Mouse (Mus musculus) layer of hippocampus, adult 2 months (tissue): ENCODE results near the gene Pbx3. TPM values are rescaled to one million over a fixed set of nuclear protein-coding genes. Genes with fewer than 3 reads are reported as not detected.

Source experiments
- DNase-seq, 2 experiments: peaks; one replicate each; pipeline ENCODE4 v3.0.0; 2022; ENCODE audit warnings: low spot score in 2 of 2
- H3K27ac ChIP-seq: fragments of 200-600 bp; 2 replicates; pipeline ENCODE4 v1.8.1; 2022
- H3K4me3 ChIP-seq: fragments of 200-600 bp; 2 replicates; pipeline ENCODE4 v1.8.1; 2022; ENCODE audit warnings: mild to moderate bottlenecking
- CTCF ChIP-seq: fragments of 200-600 bp; conservative IDR thresholded peaks from 2 replicates; pipeline ENCODE4 v1.8.1; 2022; ENCODE audit warnings: antibody characterized with exemption, mild to moderate bottlenecking, moderate library complexity
- total RNA-seq, 2 experiments: library from RNA; stranded (reverse); gene quantifications; 2 replicates each; pipeline ENCODE4 v1.2.3; 2021

Pbx3 gene
- total RNA-seq, 2 experiments from 2014 or later, result 7.0 TPM

- Histone ChIP-seq H3K4me3 (no peak overlapping the region), H3K27ac (no peak overlapping the region)
- no peak for DNase-seq
- TF ChIP-seq CTCF, result no peak
These were observed 185.6 kb downstream of the Pbx3 start for GRCm38 (mm10) chr2:34187366-34187765.

DNA sequence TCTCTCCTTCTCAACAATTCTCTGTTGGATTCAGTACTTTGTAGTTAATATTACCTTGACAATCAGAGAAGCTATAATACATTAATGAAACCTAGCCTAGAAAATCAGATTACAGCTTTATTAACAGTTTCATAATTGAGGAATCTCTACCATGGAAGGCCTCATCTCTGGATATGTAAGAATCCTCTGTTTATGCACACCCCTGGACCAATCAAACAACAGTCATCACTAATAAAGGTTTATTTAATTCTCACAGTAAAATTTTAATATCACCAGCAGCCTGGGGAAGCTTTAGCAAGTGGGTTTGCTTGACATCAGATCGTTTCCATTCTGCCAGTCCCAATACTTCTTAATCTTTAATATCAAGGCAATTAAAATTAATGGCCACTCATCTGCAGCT lies 191.3 kb downstream of the Pbx3 start:
- no peak overlapping the region for H3K4me3 ChIP-seq
- no peak for TF ChIP-seq CTCF
- H3K27ac ChIP-seq, result no peak overlapping the region
- no peak for DNase-seq

DNA sequence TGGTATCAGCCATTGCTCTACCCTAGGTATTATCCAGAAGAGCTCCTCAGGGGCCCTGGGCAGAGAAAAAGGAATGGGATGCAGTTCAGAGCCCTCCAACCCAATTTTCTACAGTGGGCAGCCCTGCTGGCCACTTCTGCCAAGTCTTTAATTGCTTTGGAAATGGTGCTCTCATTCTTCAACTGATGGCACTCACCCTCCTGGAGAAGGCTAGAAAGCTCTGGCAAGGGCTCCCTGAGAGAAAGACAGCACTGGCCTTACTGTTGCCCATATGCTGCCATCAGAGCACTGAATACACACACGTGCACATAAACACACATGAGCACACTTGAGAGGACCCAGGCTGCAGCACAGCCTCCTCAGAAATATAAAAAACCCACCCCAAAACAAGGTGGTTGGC lies 193.6 kb downstream of the Pbx3 start:
- H3K4me3 ChIP-seq, result no peak overlapping the region
- no peak overlapping the region for H3K27ac ChIP-seq
- no peak for TF ChIP-seq CTCF
- DNase-seq, result no peak

GRCm38 (mm10) chr2:34178653-34179052 lies 194.3 kb downstream of the Pbx3 start:
- no peak for DNase-seq
- Histone ChIP-seq H3K27ac (no peak overlapping the region), H3K4me3 (no peak overlapping the region)
- TF ChIP-seq CTCF, result no peak

DNA sequence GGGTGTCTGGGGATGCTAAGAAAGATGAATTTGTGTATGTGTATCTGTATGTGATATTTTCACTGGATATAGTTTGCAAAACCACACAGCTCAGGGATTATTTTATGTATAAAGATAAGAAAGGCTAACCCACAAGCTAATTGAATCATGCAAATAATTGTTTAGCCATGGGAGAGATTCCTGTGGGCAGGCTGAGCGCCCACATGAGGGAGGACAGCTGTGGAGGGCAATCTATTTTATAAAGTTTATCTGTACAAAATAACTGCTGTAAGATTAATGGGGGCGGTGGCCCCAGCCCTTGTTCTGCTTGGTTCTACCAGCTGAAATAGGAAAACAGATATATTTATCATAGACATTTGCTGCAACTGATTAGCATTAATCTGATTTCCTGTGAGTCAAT lies 202.5 kb downstream of the Pbx3 start:
- Histone ChIP-seq H3K4me3 (no peak overlapping the region), H3K27ac (no peak overlapping the region)
- TF ChIP-seq CTCF, result no peak
- no peak for DNase-seq

- no peak for TF ChIP-seq CTCF
- no peak overlapping the region for H3K4me3 ChIP-seq
- no peak for DNase-seq
- no peak overlapping the region for H3K27ac ChIP-seq
These were observed 203.3 kb downstream of the Pbx3 start for GRCm38 (mm10) chr2:34169626-34170025.

GRCm38 (mm10) chr2:34168191-34168590 lies 204.8 kb downstream of the Pbx3 start:
- TF ChIP-seq CTCF, result no peak
- Histone ChIP-seq H3K27ac (no peak overlapping the region), H3K4me3 (no peak overlapping the region)
- no peak for DNase-seq

- no peak for DNase-seq
- H3K4me3 ChIP-seq, result no peak overlapping the region
- no peak for TF ChIP-seq CTCF
These were observed 210.5 kb downstream of the Pbx3 start for GRCm38 (mm10) chr2:34162484-34162883.

DNA sequence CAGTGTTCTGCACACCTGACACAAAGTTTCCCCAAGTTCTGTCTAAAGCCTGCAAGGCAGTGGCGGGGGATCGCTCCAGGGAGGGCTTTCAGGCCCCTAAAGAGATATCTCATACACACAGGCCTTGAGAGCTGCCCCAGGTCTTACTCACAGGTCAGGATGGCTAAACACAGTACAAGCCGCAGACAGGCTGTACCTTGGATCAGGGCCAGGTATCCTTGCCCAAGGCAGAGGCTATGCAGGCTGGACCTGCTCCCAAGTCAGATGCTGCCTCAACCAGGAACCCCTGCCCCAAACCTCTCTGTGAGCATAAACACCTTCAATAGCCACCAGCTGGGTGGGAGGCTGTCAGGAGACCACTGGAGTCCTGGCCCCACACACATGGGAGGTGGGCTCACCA lies 215.2 kb downstream of the Pbx3 start:
- no peak overlapping the region for H3K27ac ChIP-seq
- no peak for DNase-seq
- no peak for TF ChIP-seq CTCF
- H3K4me3 ChIP-seq, result no peak overlapping the region

More at GRCm38 (mm10) chr2:34162484-34162883, 210.5 kb downstream of the Pbx3 start:
- H3K27ac ChIP-seq, result no peak overlapping the region

- TF ChIP-seq CTCF, result no peak
- H3K4me3 ChIP-seq, result no peak overlapping the region
- no peak for DNase-seq
- H3K27ac ChIP-seq, result no peak overlapping the region
These were observed 218.1 kb downstream of the Pbx3 start for GRCm38 (mm10) chr2:34154833-34155232.

GRCm38 (mm10) chr2:34153336-34153735 lies 219.6 kb downstream of the Pbx3 start:
- Histone ChIP-seq H3K27ac (no peak overlapping the region), H3K4me3 (no peak overlapping the region)
- DNase-seq, result no peak
- no peak for TF ChIP-seq CTCF

DNA sequence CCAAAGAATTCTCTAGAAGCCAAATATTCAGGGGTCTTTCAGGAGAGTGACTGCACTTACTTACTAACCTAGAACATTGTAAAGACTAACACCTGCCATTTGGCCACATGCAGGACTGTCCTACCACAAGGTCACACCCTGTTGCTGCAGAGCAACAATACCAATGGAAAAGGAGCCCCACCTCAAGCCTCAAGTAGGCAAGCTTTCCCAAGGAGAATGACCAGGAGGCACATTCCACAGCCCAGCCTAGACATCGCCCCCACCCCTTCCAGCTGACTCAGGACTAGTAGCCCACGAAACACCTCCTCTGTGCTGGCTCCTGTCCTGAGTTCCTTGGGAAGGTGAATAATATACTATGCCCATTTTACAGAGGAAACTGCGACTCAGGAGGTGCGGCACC lies 222.4 kb downstream of the Pbx3 start:
- no peak overlapping the region for H3K27ac ChIP-seq
- no peak for DNase-seq
- no peak for TF ChIP-seq CTCF
- H3K4me3 ChIP-seq, result no peak overlapping the region

DNA sequence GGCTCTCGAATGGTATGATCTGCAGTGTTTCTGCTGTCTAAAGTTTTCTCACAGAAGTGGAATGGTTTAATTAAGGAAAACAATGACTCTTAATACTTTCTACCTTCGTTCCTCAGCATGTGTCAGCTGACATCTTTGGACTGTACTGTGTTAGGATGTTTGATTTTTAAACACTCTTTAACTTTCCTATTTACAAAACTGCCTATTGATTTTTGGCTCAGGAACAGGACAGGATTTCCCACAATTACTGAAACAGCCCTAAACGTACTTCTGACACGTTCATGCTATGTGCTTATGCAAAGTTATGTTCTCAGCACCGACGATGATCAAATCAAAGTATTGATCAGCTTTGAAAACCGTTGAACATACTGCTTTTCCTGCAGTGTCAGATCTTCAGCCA lies 224.7 kb downstream of the Pbx3 start:
- DNase-seq, result no peak
- no peak overlapping the region for H3K27ac ChIP-seq
- no peak for TF ChIP-seq CTCF
- no peak overlapping the region for H3K4me3 ChIP-seq

DNA sequence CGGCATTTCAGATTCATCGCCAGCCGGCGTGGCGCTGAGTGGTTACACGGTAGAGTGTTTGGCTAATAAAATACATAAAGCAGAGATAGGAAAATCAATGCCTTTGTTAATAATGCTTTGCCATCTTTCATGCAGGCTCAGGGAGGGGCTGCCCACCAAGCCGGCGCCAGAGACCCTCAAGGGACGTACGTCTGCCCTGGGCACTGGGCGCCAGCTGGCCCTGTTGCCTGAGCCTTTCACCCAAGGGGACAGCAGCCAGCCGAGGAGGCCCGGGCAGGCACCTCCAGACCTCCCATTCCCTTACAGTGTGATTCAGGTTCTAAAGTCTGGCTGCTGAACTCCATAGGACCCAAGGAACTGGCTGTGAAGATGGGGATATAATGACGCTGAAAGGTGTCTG lies 225.5 kb downstream of the Pbx3 start:
- Histone ChIP-seq H3K27ac (no peak overlapping the region), H3K4me3 (no peak overlapping the region; the same call in 1 of the 2 replicates)
- DNase-seq, result no peak
- no peak for TF ChIP-seq CTCF

- no peak overlapping the region; the same call in 1 of the 2 replicates for H3K4me3 ChIP-seq
- DNase-seq, result peak; percentile 26 to 60
- H3K27ac ChIP-seq, result no peak overlapping the region
- no peak for TF ChIP-seq CTCF
These were observed 225.9 kb downstream of the Pbx3 start for GRCm38 (mm10) chr2:34147036-34147435.

DNA sequence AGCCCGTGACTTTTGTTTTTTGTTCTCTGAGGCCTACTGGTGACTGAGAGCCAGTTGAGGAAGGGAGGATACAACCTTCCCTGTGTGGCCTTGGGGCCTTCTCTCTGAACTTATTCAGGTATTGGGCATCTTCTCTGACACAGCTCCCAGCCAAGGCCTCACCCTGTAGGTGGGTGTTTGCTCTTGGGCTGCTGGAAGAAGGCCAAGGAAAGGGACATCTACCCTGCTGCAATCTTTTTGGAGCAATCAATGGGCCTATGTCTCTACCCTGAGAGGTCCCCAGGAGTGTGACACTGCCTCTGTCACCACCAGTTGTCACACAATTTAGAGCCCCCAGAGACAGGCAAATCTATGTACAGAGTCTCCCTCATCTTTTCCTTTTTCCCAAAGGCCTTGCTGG lies 226.5 kb downstream of the Pbx3 start:
- Histone ChIP-seq H3K4me3 (no peak overlapping the region), H3K27ac (no peak overlapping the region)
- no peak for DNase-seq
- no peak for TF ChIP-seq CTCF
